26 mouse cellular contexts compared by ENCODE assay signal in the genomic region with DNA sequence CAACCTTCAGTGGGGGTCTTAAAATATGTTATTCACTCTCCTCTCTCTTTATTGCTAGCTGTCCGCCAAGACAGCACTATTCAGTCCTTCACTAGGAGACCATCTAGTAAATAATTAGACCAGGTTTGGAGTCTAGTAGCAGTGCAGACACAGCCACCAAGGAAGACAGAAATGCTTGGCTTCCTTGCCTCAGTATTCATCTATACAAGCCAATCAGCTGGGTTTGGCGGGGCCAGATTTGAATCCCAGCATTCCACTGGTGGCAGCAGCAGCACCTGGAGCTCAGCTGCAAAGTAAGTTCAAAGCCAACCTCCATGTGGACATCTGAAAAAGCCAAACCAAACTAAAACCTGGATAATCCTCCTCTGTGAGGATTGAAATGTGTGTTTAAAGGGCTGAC. TPM values are rescaled to one million over a fixed set of nuclear protein-coding genes. Genes with fewer than 3 reads are reported as not detected.
A peak's percentile ranks its signal among the peaks of the same experiment; 100 is the strongest.
DNase-seq lines count a peak whose midpoint lies in the region; ATAC-seq and TF ChIP-seq lines count a peak whose summit lies in the region.
"Had no signal": no experiment of that assay in that cellular context is flagged by ENCODE, and none has a peak within 500 bp of the region (broad histone marks: within the 10 kb centered on the region; RNA-seq: fewer than 3 reads in every experiment).

No protein-coding gene starts in this region.

- 37% methylated on average over 2 of the region's 2 CpGs for WGBS in kidney, adult 2 months
- 74% methylated on average over 2 of the region's 2 CpGs for WGBS in kidney, embryonic 16.5 days

- H3K9ac ChIP-seq in kidney, embryonic 16.5 days (replicated peaks; ENCODE audit: low read length): no peak overlapping the region; the same call in 1 of the 2 replicates
- H3K9ac ChIP-seq: forebrain, embryonic 13.5 days; heart, embryonic 13.5 days; hindbrain, embryonic 14.5 days had no signal

- no peak for TF ChIP-seq POLR2A in kidney, adult 2 months (IDR thresholded peaks at IDR 0.05; ENCODE audit: low read depth, low read length)

- H3K27ac ChIP-seq in kidney, adult 2 months (ENCODE audit: insufficient read depth, low read depth, low read length): peak overlapping the region; percentile 48
- H3K27ac ChIP-seq in kidney, embryonic 16.5 days (ENCODE audit: low read length): 0 out of 2 replicates have a peak overlapping the region, but pooled peaks have one; percentile 25
- H3K27ac ChIP-seq: forebrain, embryonic 10.5 days; forebrain, embryonic 13.5 days; heart, adult 2 months; heart, embryonic 10.5 days; heart, embryonic 13.5 days; hindbrain, embryonic 14.5 days had no signal

- no peak for ATAC-seq in kidney, embryonic 16.5 days (ENCODE audit: low FRiP score, low TSS enrichment)
- ATAC-seq: forebrain, embryonic 13.5 days; forebrain, embryonic 16.5 days; Patski had no signal

- H3K4me3 ChIP-seq in kidney, adult 2 months (ENCODE audit: insufficient read depth, low read depth, low read length): no peak overlapping the region
- no peak overlapping the region for H3K4me3 ChIP-seq in kidney, embryonic 16.5 days (ENCODE audit: low read length)
- H3K4me3 ChIP-seq: forebrain, embryonic 10.5 days; forebrain, embryonic 13.5 days; heart, adult 2 months; heart, embryonic 10.5 days; heart, embryonic 13.5 days had no signal

- no peak overlapping the region for H3K4me2 ChIP-seq in kidney, embryonic 16.5 days (replicated peaks; ENCODE audit: low read depth, low read length)
- H3K4me2 ChIP-seq: forebrain, embryonic 13.5 days; heart, embryonic 13.5 days; hindbrain, embryonic 14.5 days had no signal

- peak; percentile 56 for DNase-seq in kidney, adult 2 months
- no peak for DNase-seq in kidney, postnatal 10 days
- no peak for DNase-seq in kidney, postnatal 4 days
- peak; percentile 35 to 41 for DNase-seq in kidney, postnatal 36 days
- no peak for DNase-seq in spleen, postnatal 4 days (ENCODE audit: low spot score in 2 of 2)
- DNase-seq: adrenal gland, postnatal 10 days; adrenal gland, postnatal 36 days; B cell, adult 2 months; cerebellum, adult 18-20 months; cerebellum, adult 9-10 months; cerebellum, postnatal 14 days; gastrocnemius, postnatal 10 days; gastrocnemius, postnatal 36 days; heart, adult 2 months; heart, postnatal 14 days; heart, postnatal 4 days had no signal

- no peaks in the 10 kb centered on the region for H3K9me3 ChIP-seq in kidney, embryonic 16.5 days (ENCODE audit: low read length)
- H3K9me3 ChIP-seq: forebrain, embryonic 10.5 days; forebrain, embryonic 13.5 days; G1E; heart, embryonic 10.5 days; heart, embryonic 13.5 days had no signal

- no peaks in the 10 kb centered on the region for H3K27me3 ChIP-seq in kidney, adult 2 months (replicated peaks; ENCODE audit: control insufficient read depth, insufficient read depth, low read length)
- no peaks in the 10 kb centered on the region for H3K27me3 ChIP-seq in kidney, embryonic 16.5 days (ENCODE audit: insufficient read depth, low read length)
- H3K27me3 ChIP-seq: CH12.LX; forebrain, embryonic 13.5 days; heart, embryonic 13.5 days; Patski had no signal

- TF ChIP-seq CTCF in kidney, adult 2 months (conservative IDR thresholded peaks at IDR 0.05; ENCODE audit: insufficient read depth, insufficient read length, low read depth, low read length): no peak

- no peaks in the 10 kb centered on the region for H3K36me3 ChIP-seq in kidney, adult 2 months (ENCODE audit: control insufficient read depth, insufficient read depth, low read length)
- H3K36me3 ChIP-seq in kidney, embryonic 16.5 days (ENCODE audit: insufficient read depth, low read length): 0 out of 2 replicates have a peak, but pooled peaks cover 6% of the 10 kb centered on the region
- H3K36me3 ChIP-seq: heart, embryonic 10.5 days; heart, embryonic 13.5 days had no signal

- peaks cover 29% of the 10 kb centered on the region for H3K4me1 ChIP-seq in kidney, adult 2 months (ENCODE audit: control insufficient read depth, insufficient read depth, low read length)
- H3K4me1 ChIP-seq in kidney, embryonic 16.5 days (ENCODE audit: insufficient read depth, low read length): peaks cover 17% of the 10 kb centered on the region; the same call in 1 of the 2 replicates
- H3K4me1 ChIP-seq: forebrain, embryonic 13.5 days had no signal

RNA-seq across cellular contexts. Expression of a gene that starts 47.6 kb away (rescaled TPM):
- polyA plus RNA-seq in kidney, adult 2 months (2012; rRNA removed): 29.2 and 32.2 TPM in 2 replicates
- 5.2 and 5.6 TPM in 2 replicates for polyA plus RNA-seq in kidney, embryonic 16.5 days (2015; fragmentation: Nextera tagmentation; extraction: Ambion mirVana)

RNA-seq across cellular contexts. Expression of a gene that starts 47.8 kb away (rescaled TPM):
- polyA plus RNA-seq in kidney, adult 2 months (2012; rRNA removed): 17.6 and 21.1 TPM in 2 replicates
- 166 and 173 TPM in 2 replicates for polyA plus RNA-seq in kidney, embryonic 16.5 days (2015; fragmentation: Nextera tagmentation; extraction: Ambion mirVana)

Comparison
In these comparisons a context has a peak if more than half of its experiments do, and no peak if none do; other contexts are left out.
1. DNase-seq: peak in kidney, adult 2 months (single experiment) and kidney, postnatal 36 days (2 of 2); none in kidney, postnatal 10 days (single experiment), kidney, postnatal 4 days (0 of 2) and spleen, postnatal 4 days (0 of 2).